Mouse (Mus musculus): Measurements from ENCODE around the gene Gm45713. TPM values are rescaled to one million over a fixed set of nuclear protein-coding genes. Genes with fewer than 3 reads are reported as not detected.

Gene Gm45713
- polyA plus RNA-seq, 1 experiment from 2014 or later: 0.41 TPM

GRCm38 (mm10) chr7:45147267-45147666 lies 11.2 kb upstream of the Gm45713 start:
- H3K36me3 ChIP-seq (ENCODE audit: control insufficient read depth, insufficient read depth, low read length): peaks cover 16% of the 10 kb centered on the region
- peaks cover 8% of the 10 kb centered on the region; the same call in 1 of the 2 replicates for H3K4me1 ChIP-seq (replicated peaks; ENCODE audit: control insufficient read depth, insufficient read depth, low read length)
- no peak for DNase-seq (ENCODE audit: low spot score)
- H3K9ac ChIP-seq (ENCODE audit: low read depth, low read length): no peak overlapping the region
- ATAC-seq (replicated peaks; ENCODE audit: low FRiP score): no peak
- H3K9me3 ChIP-seq (ENCODE audit: control insufficient read depth, low read length): no peaks in the 10 kb centered on the region
- H3K4me2 ChIP-seq: no peak overlapping the region
- no peak overlapping the region for H3K4me3 ChIP-seq (ENCODE audit: low read depth, low read length)
- H3K27ac ChIP-seq (ENCODE audit: low read depth, low read length): no peak overlapping the region
- H3K27me3 ChIP-seq (replicated peaks; ENCODE audit: control insufficient read depth, insufficient read depth, low read length): no peaks in the 10 kb centered on the region
- 92% methylated on average over 11 of the region's 11 CpGs for WGBS

GRCm38 (mm10) chr7:45145460-45145859 lies 9.4 kb upstream of the Gm45713 start:
- ATAC-seq (replicated peaks; ENCODE audit: low FRiP score) (no peak), DNase-seq (ENCODE audit: low spot score) (no peak)
- H3K4me3 ChIP-seq (ENCODE audit: low read depth, low read length): no peak overlapping the region
- H3K4me2 ChIP-seq: no peak overlapping the region
- no peak overlapping the region for H3K9ac ChIP-seq (ENCODE audit: low read depth, low read length)
- H3K9me3 ChIP-seq (ENCODE audit: control insufficient read depth, low read length): no peaks in the 10 kb centered on the region
- no peaks in the 10 kb centered on the region for H3K27me3 ChIP-seq (replicated peaks; ENCODE audit: control insufficient read depth, insufficient read depth, low read length)
- peaks cover 8% of the 10 kb centered on the region; the same call in 1 of the 2 replicates for H3K4me1 ChIP-seq (replicated peaks; ENCODE audit: control insufficient read depth, insufficient read depth, low read length)
- WGBS: 92% methylated on average over 8 of the region's 8 CpGs
- peaks cover 18% of the 10 kb centered on the region for H3K36me3 ChIP-seq (ENCODE audit: control insufficient read depth, insufficient read depth, low read length)
- no peak overlapping the region for H3K27ac ChIP-seq (ENCODE audit: low read depth, low read length)

GRCm38 (mm10) chr7:45144368-45145174 lies 8.5 kb upstream of the Gm45713 start:
- no peak for DNase-seq (ENCODE audit: low spot score)
- Histone ChIP-seq H3K27me3 (replicated peaks; ENCODE audit: control insufficient read depth, insufficient read depth, low read length) (no peaks in the 10 kb centered on the region), H3K27ac (ENCODE audit: low read depth, low read length) (no peak overlapping the region), H3K4me3 (ENCODE audit: low read depth, low read length) (no peak overlapping the region), H3K36me3 (ENCODE audit: control insufficient read depth, insufficient read depth, low read length) (peaks cover 18% of the 10 kb centered on the region), H3K9ac (ENCODE audit: low read depth, low read length) (no peak overlapping the region), H3K4me1 (replicated peaks; ENCODE audit: control insufficient read depth, insufficient read depth, low read length) (peaks cover 8% of the 10 kb centered on the region; the same call in 1 of the 2 replicates), H3K4me2 (no peak overlapping the region), H3K9me3 (ENCODE audit: control insufficient read depth, low read length) (no peaks in the 10 kb centered on the region)
- 88% methylated on average over 13 of the region's 13 CpGs for WGBS
- no peak for ATAC-seq (replicated peaks; ENCODE audit: low FRiP score)

GRCm38 (mm10) chr7:45141914-45142313 lies 5.9 kb upstream of the Gm45713 start:
- WGBS: 74% methylated on average over 5 of the region's 5 CpGs
- DNase-seq (ENCODE audit: low spot score): no peak
- Histone ChIP-seq H3K4me2 (no peak overlapping the region), H3K36me3 (ENCODE audit: control insufficient read depth, insufficient read depth, low read length) (peaks cover 15% of the 10 kb centered on the region), H3K4me3 (ENCODE audit: low read depth, low read length) (no peak overlapping the region), H3K27me3 (replicated peaks; ENCODE audit: control insufficient read depth, insufficient read depth, low read length) (no peaks in the 10 kb centered on the region), H3K4me1 (replicated peaks; ENCODE audit: control insufficient read depth, insufficient read depth, low read length) (peaks cover 19% of the 10 kb centered on the region), H3K9ac (ENCODE audit: low read depth, low read length) (no peak overlapping the region), H3K27ac (ENCODE audit: low read depth, low read length) (no peak overlapping the region), H3K9me3 (ENCODE audit: control insufficient read depth, low read length) (no peaks in the 10 kb centered on the region)
- no peak for ATAC-seq (replicated peaks; ENCODE audit: low FRiP score)

- Histone ChIP-seq H3K9ac (ENCODE audit: low read depth, low read length) (no peak overlapping the region), H3K4me3 (ENCODE audit: low read depth, low read length) (no peak overlapping the region), H3K36me3 (ENCODE audit: control insufficient read depth, insufficient read depth, low read length) (peaks cover 15% of the 10 kb centered on the region), H3K4me2 (no peak overlapping the region), H3K27ac (ENCODE audit: low read depth, low read length) (no peak overlapping the region), H3K9me3 (ENCODE audit: control insufficient read depth, low read length) (no peaks in the 10 kb centered on the region), H3K4me1 (replicated peaks; ENCODE audit: control insufficient read depth, insufficient read depth, low read length) (peaks cover 23% of the 10 kb centered on the region), H3K27me3 (replicated peaks; ENCODE audit: control insufficient read depth, insufficient read depth, low read length) (no peaks in the 10 kb centered on the region)
- DNase-seq (ENCODE audit: low spot score) (no peak), ATAC-seq (replicated peaks; ENCODE audit: low FRiP score) (no peak)
- 85% methylated on average over 3 of the region's 3 CpGs for WGBS
These were observed 5.3 kb upstream of the Gm45713 start for GRCm38 (mm10) chr7:45141319-45141718.

GRCm38 (mm10) chr7:45139904-45140723 lies 4.1 kb upstream of the Gm45713 start:
- H3K4me1 ChIP-seq (replicated peaks; ENCODE audit: control insufficient read depth, insufficient read depth, low read length): peaks cover 28% of the 10 kb centered on the region
- ATAC-seq (replicated peaks; ENCODE audit: low FRiP score): no peak
- H3K36me3 ChIP-seq (ENCODE audit: control insufficient read depth, insufficient read depth, low read length): peaks cover 13% of the 10 kb centered on the region
- DNase-seq (ENCODE audit: low spot score): no peak
- no peak overlapping the region for H3K27ac ChIP-seq (ENCODE audit: low read depth, low read length)
- no peak overlapping the region for H3K9ac ChIP-seq (ENCODE audit: low read depth, low read length)
- WGBS: 79% methylated on average over 8 of the region's 8 CpGs
- H3K9me3 ChIP-seq (ENCODE audit: control insufficient read depth, low read length): no peaks in the 10 kb centered on the region
- no peak overlapping the region for H3K4me3 ChIP-seq (ENCODE audit: low read depth, low read length)
- no peak overlapping the region for H3K4me2 ChIP-seq
- H3K27me3 ChIP-seq (replicated peaks; ENCODE audit: control insufficient read depth, insufficient read depth, low read length): no peaks in the 10 kb centered on the region

GRCm38 (mm10) chr7:45138403-45138802 lies 2.4 kb upstream of the Gm45713 start:
- Histone ChIP-seq H3K4me3 (ENCODE audit: low read depth, low read length) (no peak overlapping the region), H3K27me3 (replicated peaks; ENCODE audit: control insufficient read depth, insufficient read depth, low read length) (no peaks in the 10 kb centered on the region), H3K4me1 (replicated peaks; ENCODE audit: control insufficient read depth, insufficient read depth, low read length) (peaks cover 40% of the 10 kb centered on the region), H3K9ac (ENCODE audit: low read depth, low read length) (peak overlapping the region; percentile 17; the same call in 1 of the 2 replicates), H3K36me3 (ENCODE audit: control insufficient read depth, insufficient read depth, low read length) (peaks cover 6% of the 10 kb centered on the region), H3K4me2 (peak overlapping the region; percentile 86), H3K27ac (ENCODE audit: low read depth, low read length) (peak overlapping the region; percentile 80), H3K9me3 (ENCODE audit: control insufficient read depth, low read length) (no peaks in the 10 kb centered on the region)
- DNase-seq (ENCODE audit: low spot score) (no peak), ATAC-seq (replicated peaks; ENCODE audit: low FRiP score) (no peak)
- WGBS: 68% methylated on average over 1 of the region's 1 CpGs

- Histone ChIP-seq H3K9me3 (ENCODE audit: control insufficient read depth, low read length) (no peaks in the 10 kb centered on the region), H3K4me2 (peak overlapping the region; percentile 86), H3K4me1 (replicated peaks; ENCODE audit: control insufficient read depth, insufficient read depth, low read length) (peaks cover 40% of the 10 kb centered on the region), H3K4me3 (ENCODE audit: low read depth, low read length) (peak overlapping the region; percentile 69), H3K27ac (ENCODE audit: low read depth, low read length) (peak overlapping the region; percentile 89), H3K27me3 (replicated peaks; ENCODE audit: control insufficient read depth, insufficient read depth, low read length) (no peaks in the 10 kb centered on the region), H3K36me3 (ENCODE audit: control insufficient read depth, insufficient read depth, low read length) (peaks cover 4% of the 10 kb centered on the region; the same call in 1 of the 2 replicates), H3K9ac (ENCODE audit: low read depth, low read length) (peak overlapping the region; percentile 17)
- ATAC-seq (replicated peaks; ENCODE audit: low FRiP score) (peak; percentile 79), DNase-seq (ENCODE audit: low spot score) (peak; percentile 69)
- 33% methylated on average over 12 of the region's 12 CpGs for WGBS
These were observed 1.4 kb upstream of the Gm45713 start for GRCm38 (mm10) chr7:45137171-45138006.

All from liver, embryonic 11.5 days (tissue).